Mouse (Mus musculus) embryonic facial prominence, embryonic 15.5 days (tissue): ENCODE results near the gene Sema4d. TPM values are rescaled to one million over a fixed set of nuclear protein-coding genes. Genes with fewer than 3 reads are reported as not detected.

Source experiments
- ATAC-seq: fragments of 200-750 bp; cut with Nextera tagmentation; 2 replicates; pipeline ENCODE4 v1.8.0; 2017; ENCODE audit warnings: low read depth, moderate TSS enrichment; ENCODE audit not compliant: insufficient number of reproducible peaks, low FRiP score, low TSS enrichment
- H3K27ac ChIP-seq: fragments of 300-500 bp; sonication (generic); replicated peaks from 2 replicates; pipeline ENCODE4 v1.5.1; 2015; ENCODE audit warnings: mild to moderate bottlenecking, inconsistent platforms
- H3K27me3 ChIP-seq: fragments of 300-500 bp; sonication (generic); 2 replicates; pipeline ENCODE4 v1.6.1; 2015; ENCODE audit warnings: inconsistent platforms
- H3K36me3 ChIP-seq: fragments of 300-500 bp; sonication (generic); 2 replicates; pipeline ENCODE4 v1.6.1; 2015; ENCODE audit warnings: mild to moderate bottlenecking, inconsistent platforms
- H3K4me1 ChIP-seq: fragments of 300-500 bp; sonication (generic); 2 replicates; pipeline ENCODE4 v1.6.1; 2015; ENCODE audit warnings: inconsistent platforms
- H3K4me2 ChIP-seq: fragments of 300-500 bp; sonication (generic); replicated peaks from 2 replicates; pipeline ENCODE4 v1.6.1; 2015; ENCODE audit warnings: mild to moderate bottlenecking, inconsistent platforms
- H3K4me3 ChIP-seq: fragments of 300-500 bp; sonication (generic); replicated peaks from 2 replicates; pipeline ENCODE4 v1.5.1; 2015; ENCODE audit warnings: mild to moderate bottlenecking, inconsistent platforms
- H3K9ac ChIP-seq: fragments of 300-500 bp; sonication (generic); 2 replicates; pipeline ENCODE4 v1.6.1; 2015; ENCODE audit warnings: inconsistent platforms
- H3K9me3 ChIP-seq: fragments of 300-500 bp; sonication (generic); replicated peaks from 2 replicates; pipeline ENCODE4 v1.6.1; 2016; ENCODE audit warnings: inconsistent platforms
- WGBS: fragments of 180-500 bp; shearing (Covaris S2); methylation state at CpG from one replicate; pipeline ENCODE4 v1.1.7; 2015; 5-methylcytosine and 5-hydroxymethylcytosine counted together
- polyA plus RNA-seq: library from polyadenylated mRNA; unstranded; fragments of >200 nt; fragmentation: Nextera tagmentation; extraction: Ambion mirVana; gene quantifications from 2 replicates; pipeline ENCODE4 v1.2.1, GENCODE M21; 2015

Sema4d gene
- polyA plus RNA-seq, 1 experiment from 2014 or later: 11.1 TPM

GRCm38 (mm10) chr13:51777048-51777737 lies 16.4 kb downstream of the Sema4d start:
- no peaks in the 10 kb centered on the region for H3K9me3 ChIP-seq
- no peak overlapping the region for H3K4me3 ChIP-seq
- H3K36me3 ChIP-seq: no peaks in the 10 kb centered on the region
- peaks cover 19% of the 10 kb centered on the region for H3K4me1 ChIP-seq
- H3K9ac ChIP-seq: no peak overlapping the region
- no peak overlapping the region for H3K4me2 ChIP-seq
- H3K27me3 ChIP-seq: no peaks in the 10 kb centered on the region
- ATAC-seq: peak; percentile 57
- WGBS: 38% methylated on average over 11 of the region's 11 CpGs
- no peak overlapping the region for H3K27ac ChIP-seq

DNA sequence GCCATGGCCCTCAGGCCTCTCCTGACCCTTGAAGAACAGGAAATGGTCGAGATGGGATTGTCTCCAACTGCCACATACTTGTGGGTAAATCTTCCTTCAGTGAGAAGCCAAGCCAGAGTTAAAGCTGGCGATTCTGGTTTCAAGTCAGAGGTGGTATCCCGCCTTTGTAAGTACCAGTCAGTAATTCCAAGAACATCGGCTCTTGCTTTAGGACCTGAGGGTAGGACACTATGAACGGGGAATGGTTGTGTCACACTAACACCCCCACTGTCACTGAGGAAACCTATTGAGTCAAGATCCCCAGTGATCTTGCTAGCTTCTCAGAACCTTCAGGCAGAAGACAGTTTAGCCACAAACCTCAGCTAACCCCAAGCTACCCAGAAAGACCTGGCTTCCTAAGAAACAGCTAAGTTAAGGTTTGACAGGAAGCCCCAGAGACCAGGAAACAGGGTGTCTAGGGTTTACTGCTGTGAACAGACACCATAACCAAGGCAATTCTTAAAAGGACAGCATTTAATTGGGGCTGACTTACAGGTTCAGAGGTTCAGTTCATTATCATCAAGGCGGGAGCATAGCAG lies 17.3 kb downstream of the Sema4d start:
- Histone ChIP-seq H3K9ac (no peak overlapping the region), H3K4me1 (peaks cover 19% of the 10 kb centered on the region), H3K9me3 (no peaks in the 10 kb centered on the region), H3K36me3 (no peaks in the 10 kb centered on the region), H3K4me2 (no peak overlapping the region), H3K27me3 (no peaks in the 10 kb centered on the region), H3K4me3 (no peak overlapping the region), H3K27ac (no peak overlapping the region)
- WGBS: 79% methylated on average over 6 of the region's 6 CpGs
- ATAC-seq: no peak

DNA sequence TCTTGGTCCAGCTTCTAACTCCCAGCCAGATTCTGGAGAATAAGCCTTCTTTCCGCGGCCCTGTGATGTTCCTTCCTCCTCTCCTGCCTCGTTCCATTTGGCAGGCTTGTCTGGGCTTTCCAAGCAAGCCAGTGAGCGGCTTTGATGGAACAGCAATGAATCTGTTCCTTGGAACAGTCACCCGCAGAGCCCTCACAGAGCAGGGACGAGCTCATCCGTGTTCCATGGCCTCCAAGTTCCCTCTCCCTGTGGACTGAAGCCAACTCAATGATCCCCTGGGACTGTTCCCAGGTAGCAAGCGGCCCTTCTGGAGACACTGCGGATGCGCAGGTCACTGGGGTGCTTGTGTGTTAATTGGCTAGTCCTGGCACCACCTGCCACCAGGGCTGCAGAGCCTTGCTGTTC lies 21.7 kb downstream of the Sema4d start:
- peaks cover 2% of the 10 kb centered on the region; the same call in 1 of the 2 replicates for H3K4me1 ChIP-seq
- no peak overlapping the region for H3K27ac ChIP-seq
- ATAC-seq: peak; percentile 47; the same call in 1 of the 2 replicates
- no peak overlapping the region for H3K4me2 ChIP-seq
- H3K9me3 ChIP-seq: no peaks in the 10 kb centered on the region
- no peaks in the 10 kb centered on the region for H3K27me3 ChIP-seq
- H3K36me3 ChIP-seq: no peaks in the 10 kb centered on the region
- H3K4me3 ChIP-seq: no peak overlapping the region
- 80% methylated on average over 10 of the region's 10 CpGs for WGBS
- H3K9ac ChIP-seq: no peak overlapping the region

- Histone ChIP-seq H3K4me1 (no peaks in the 10 kb centered on the region), H3K27me3 (no peaks in the 10 kb centered on the region), H3K36me3 (no peaks in the 10 kb centered on the region), H3K27ac (no peak overlapping the region), H3K9me3 (no peaks in the 10 kb centered on the region), H3K4me3 (no peak overlapping the region), H3K9ac (no peak overlapping the region), H3K4me2 (no peak overlapping the region)
- 90% methylated on average over 14 of the region's 14 CpGs for WGBS
- no peak for ATAC-seq
These were observed 22.7 kb downstream of the Sema4d start for GRCm38 (mm10) chr13:51770647-51771427.

DNA sequence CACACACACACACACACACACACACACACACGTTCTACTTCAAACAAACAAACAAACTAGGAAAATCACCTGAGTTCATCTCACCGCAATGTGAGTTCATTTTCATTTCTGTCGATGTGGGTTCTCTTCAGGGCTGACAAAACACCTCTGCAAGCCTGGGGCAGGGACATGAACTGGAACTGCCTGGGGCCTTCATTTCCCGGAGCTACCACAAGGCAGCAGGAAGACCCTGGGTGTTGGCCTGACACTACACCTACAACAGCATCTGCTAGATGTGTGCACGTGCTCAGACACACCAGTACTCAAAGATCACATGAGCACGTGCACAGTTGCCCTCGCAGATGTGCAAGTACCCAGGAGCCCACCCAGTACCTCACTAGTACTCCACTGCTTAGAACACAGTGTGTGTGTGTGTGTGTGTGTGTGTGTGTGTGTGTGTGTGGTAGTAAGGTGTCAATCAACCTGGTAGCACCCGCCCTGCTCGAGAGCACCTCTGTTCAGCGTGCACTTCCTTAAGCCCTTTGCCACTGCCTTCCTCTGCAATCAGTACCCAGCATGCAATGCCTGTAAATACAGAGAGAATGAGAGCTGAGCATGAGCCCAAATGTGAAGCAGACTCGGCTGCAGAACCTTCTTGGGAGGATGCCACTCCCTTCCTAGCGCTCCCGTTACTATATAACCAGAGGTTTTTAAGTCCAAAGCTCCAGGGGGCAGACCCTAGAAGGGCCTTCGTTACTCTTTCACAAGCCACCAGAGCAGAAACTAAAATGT lies 25.4 kb downstream of the Sema4d start:
- H3K9ac ChIP-seq: no peak overlapping the region
- H3K9me3 ChIP-seq: no peaks in the 10 kb centered on the region
- H3K27ac ChIP-seq: no peak overlapping the region
- no peaks in the 10 kb centered on the region for H3K27me3 ChIP-seq
- no peaks in the 10 kb centered on the region for H3K36me3 ChIP-seq
- no peaks in the 10 kb centered on the region for H3K4me1 ChIP-seq
- 68% methylated on average over 14 of the region's 14 CpGs for WGBS
- H3K4me2 ChIP-seq: no peak overlapping the region
- ATAC-seq: no peak
- no peak overlapping the region for H3K4me3 ChIP-seq

- 60% methylated on average over 8 of the region's 8 CpGs for WGBS
- no peak overlapping the region for H3K4me2 ChIP-seq
- peaks cover 5% of the 10 kb centered on the region; the same call in 1 of the 2 replicates for H3K4me1 ChIP-seq
- H3K27me3 ChIP-seq: no peaks in the 10 kb centered on the region
- ATAC-seq: no peak
- H3K36me3 ChIP-seq: no peaks in the 10 kb centered on the region
- no peak overlapping the region for H3K4me3 ChIP-seq
- H3K9me3 ChIP-seq: no peaks in the 10 kb centered on the region
- no peak overlapping the region for H3K9ac ChIP-seq
- no peak overlapping the region for H3K27ac ChIP-seq
These were observed 26.0 kb downstream of the Sema4d start for GRCm38 (mm10) chr13:51767513-51767912.

DNA sequence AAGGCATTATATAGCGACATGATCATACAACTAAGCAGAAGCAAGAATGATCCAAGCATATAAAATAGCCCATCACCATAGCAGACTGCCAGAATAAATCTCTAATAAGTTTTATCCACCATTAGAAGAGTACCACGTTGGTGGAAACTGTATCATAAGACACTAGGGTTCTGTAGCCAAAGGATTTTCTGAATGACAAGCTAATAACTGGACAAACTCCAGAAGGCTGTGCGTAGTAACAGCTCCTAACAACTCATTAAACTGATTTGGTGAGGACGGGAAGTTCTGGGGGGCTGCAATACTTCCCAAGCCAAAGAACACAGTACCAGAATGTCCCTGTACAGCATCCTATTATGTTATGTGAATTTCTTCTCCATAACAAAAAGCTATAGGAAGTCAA lies 26.8 kb downstream of the Sema4d start:
- Histone ChIP-seq H3K27ac (no peak overlapping the region), H3K9ac (no peak overlapping the region), H3K4me3 (no peak overlapping the region), H3K4me1 (peaks cover 7% of the 10 kb centered on the region; the same call in 1 of the 2 replicates), H3K9me3 (no peaks in the 10 kb centered on the region), H3K36me3 (no peaks in the 10 kb centered on the region), H3K27me3 (no peaks in the 10 kb centered on the region), H3K4me2 (no peak overlapping the region)
- ATAC-seq: no peak
- whole genome bisulfite sequencing: 83% methylated on average over 4 of the region's 4 CpGs

GRCm38 (mm10) chr13:51765369-51765768 lies 28.2 kb downstream of the Sema4d start:
- no peaks in the 10 kb centered on the region for H3K27me3 ChIP-seq
- H3K36me3 ChIP-seq: no peaks in the 10 kb centered on the region
- H3K9me3 ChIP-seq: no peaks in the 10 kb centered on the region
- H3K4me3 ChIP-seq: no peak overlapping the region
- H3K27ac ChIP-seq: no peak overlapping the region
- no peak for ATAC-seq
- H3K9ac ChIP-seq: no peak overlapping the region
- 60% methylated on average over 5 of the region's 5 CpGs for WGBS
- peaks cover 16% of the 10 kb centered on the region for H3K4me1 ChIP-seq
- no peak overlapping the region for H3K4me2 ChIP-seq

DNA sequence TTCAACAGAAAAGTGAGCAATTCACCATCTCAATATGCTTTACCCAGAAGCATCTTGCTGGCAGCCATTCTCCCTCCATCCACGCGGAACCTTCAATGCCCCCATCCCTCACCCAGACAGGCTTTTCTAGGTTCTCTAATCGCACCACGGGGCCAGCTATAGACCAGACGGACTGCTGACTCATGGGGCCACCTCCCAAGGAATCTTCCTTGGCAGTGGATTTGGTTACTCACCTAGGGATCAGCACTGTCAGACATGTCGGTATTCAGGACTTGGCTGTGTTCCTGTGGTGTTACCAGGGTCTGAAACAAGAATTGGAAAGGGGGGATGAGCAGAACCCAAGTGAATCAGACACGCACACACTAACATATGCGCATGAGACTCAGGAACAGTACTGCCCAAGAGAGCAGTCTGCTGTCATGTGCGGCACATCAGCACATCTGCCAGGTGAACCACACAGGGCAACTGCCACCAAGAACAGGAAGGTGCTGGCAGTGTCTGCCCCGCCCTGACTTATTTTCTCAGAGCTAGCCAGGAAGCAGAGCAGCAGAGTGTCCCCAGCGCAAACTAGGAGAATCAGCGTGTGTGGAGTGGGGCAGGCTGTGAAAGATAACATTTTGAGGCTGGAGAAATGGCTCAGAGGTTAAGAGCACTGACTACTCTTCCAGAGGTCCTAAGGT lies 30.4 kb downstream of the Sema4d start:
- H3K4me2 ChIP-seq: no peak overlapping the region
- no peak overlapping the region for H3K9ac ChIP-seq
- H3K4me1 ChIP-seq: peaks cover 28% of the 10 kb centered on the region
- H3K27me3 ChIP-seq: no peaks in the 10 kb centered on the region
- no peak overlapping the region for H3K27ac ChIP-seq
- ATAC-seq: no peak
- no peaks in the 10 kb centered on the region for H3K36me3 ChIP-seq
- WGBS: 74% methylated on average over 12 of the region's 12 CpGs
- no peak overlapping the region for H3K4me3 ChIP-seq
- no peaks in the 10 kb centered on the region for H3K9me3 ChIP-seq

- ATAC-seq: no peak
- Histone ChIP-seq H3K36me3 (no peaks in the 10 kb centered on the region), H3K4me2 (no peak overlapping the region), H3K27me3 (no peaks in the 10 kb centered on the region), H3K4me3 (no peak overlapping the region), H3K9ac (no peak overlapping the region), H3K27ac (no peak overlapping the region), H3K4me1 (peaks cover 37% of the 10 kb centered on the region), H3K9me3 (no peaks in the 10 kb centered on the region)
- WGBS: 58% methylated on average over 10 of the region's 10 CpGs
These were observed 32.2 kb downstream of the Sema4d start for GRCm38 (mm10) chr13:51761186-51761813.
